Mouse (Mus musculus) C2C12 (cell line): ENCODE measurements at regions not wholly inside any gene's neighbourhood (a gene's known extent, or its start where the extent isn't known, plus 50 kb on each side); places are given as distances from the start of the nearest gene placed in this dataset.

ENCODE experiments used
- CEBPB ChIP-seq: IDR thresholded peaks from one replicate; pipeline ENCODE4 v1.6.1; 2011; ENCODE audit warnings: low read depth, mild to moderate bottlenecking, control low read depth, moderate library complexity
- CTCF ChIP-seq: IDR thresholded peaks from one replicate; pipeline ENCODE4 v1.5.1; 2011; ENCODE audit not compliant: control insufficient read depth, insufficient read depth, insufficient read length
- FOSL1 ChIP-seq: IDR thresholded peaks from one replicate; pipeline ENCODE4 v1.8.0; 2011; ENCODE audit warnings: mild to moderate bottlenecking, low read length; ENCODE audit not compliant: poor library complexity, insufficient read depth, severe bottlenecking

DNA sequence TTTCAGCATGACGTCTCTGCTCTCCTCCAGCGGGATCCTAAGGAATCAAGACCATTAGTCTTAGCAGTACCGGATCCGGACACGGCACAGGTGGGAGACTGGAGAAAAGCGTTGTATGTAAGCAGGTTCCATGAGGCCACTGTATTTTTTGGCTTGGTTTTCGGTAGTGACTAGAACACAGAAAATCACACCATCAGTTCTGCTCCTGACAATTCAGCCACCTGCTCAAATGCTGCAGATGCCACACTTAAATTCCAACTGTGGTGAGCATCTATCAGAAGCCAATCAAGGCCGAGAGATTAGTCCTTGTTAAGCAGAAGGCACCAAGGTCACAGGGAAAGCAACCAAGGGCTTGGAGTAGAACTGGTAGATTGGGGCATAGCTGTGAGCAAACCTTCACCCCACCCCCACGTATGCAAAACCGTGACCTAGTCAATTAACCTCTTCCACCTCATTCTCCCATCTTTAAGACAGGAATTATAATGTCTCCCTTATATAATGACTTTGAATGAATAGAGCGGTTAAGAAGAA, 452.2 kb downstream of the Bnc2 start:
- no peak for TF ChIP-seq CTCF
- TF ChIP-seq FOSL1 = no peak
- TF ChIP-seq CEBPB = no peak
